Mouse (Mus musculus) heart, adult 18-20 months (tissue): ENCODE data around the gene Med19. TPM values are rescaled to one million over a fixed set of nuclear protein-coding genes. Genes with fewer than 3 reads are reported as not detected.
A peak's percentile ranks its signal among the peaks of the same experiment; 100 is the strongest.
"Not testable (repeated sequence)": the region's sequence is repeated elsewhere in the genome, so short reads cannot be mapped to it uniquely, and the experiment has no call there.

Source experiments
- DNase-seq, 2 experiments: peaks; one replicate each; pipeline ENCODE4 v3.0.0; 2021 to 2022; ENCODE audit warnings: mixed read lengths in 1 of 2
- total RNA-seq, 2 experiments: library from RNA; stranded (reverse); gene quantifications; 2 replicates each; pipeline ENCODE4 v1.2.3; 2021

The Med19 gene
- total RNA-seq, 2 experiments from 2014 or later = 14.7 to 15.2 TPM

GRCm38 (mm10) chr2:84717357-84717756 lies 39.2 kb downstream of the Med19 start:
- no peak for DNase-seq

DNA sequence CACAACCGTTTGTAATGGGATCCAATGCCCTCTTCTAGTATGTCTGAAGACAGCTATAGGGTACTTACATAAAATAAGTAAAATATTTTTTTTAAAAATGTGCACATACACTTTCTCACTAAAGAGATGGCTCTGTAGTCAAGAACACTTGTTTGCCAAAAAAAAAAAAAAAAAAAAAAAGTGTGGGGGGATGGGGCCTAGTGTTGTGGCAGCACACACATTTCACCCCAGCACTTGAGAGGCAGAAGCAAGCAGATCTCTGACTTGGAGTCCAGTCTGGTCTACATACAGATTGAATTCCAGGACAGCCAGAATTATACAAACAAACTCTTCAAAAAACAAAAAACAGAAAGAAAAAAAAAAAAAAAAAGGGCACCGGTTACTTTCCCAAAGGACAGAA lies 42.5 kb downstream of the Med19 start:
- DNase-seq = no peak

GRCm38 (mm10) chr2:84721182-84721581 lies 43.0 kb downstream of the Med19 start:
- no peak for DNase-seq

GRCm38 (mm10) chr2:84723856-84724255 lies 45.7 kb downstream of the Med19 start:
- no peak for DNase-seq

DNA sequence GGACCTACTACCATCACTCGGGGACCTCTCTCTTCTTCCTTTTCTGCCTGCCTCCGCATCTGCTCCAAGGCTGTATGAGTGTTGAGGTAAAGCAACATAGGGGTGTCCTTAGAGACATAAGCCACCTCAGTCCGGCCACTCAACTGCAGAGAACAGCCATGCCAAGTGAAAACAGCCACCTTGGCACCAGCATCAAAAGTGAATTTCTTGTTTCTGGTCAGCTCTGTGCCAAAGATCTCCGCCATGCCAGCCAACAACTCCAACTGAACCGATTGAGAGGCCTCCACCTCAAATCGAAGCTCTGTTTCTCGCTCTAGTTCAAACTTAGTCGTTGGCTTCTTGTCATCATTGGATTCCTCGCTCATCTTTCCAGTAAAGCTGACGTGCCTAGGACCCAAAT lies 47.6 kb downstream of the Med19 start:
- no peak for DNase-seq

DNA sequence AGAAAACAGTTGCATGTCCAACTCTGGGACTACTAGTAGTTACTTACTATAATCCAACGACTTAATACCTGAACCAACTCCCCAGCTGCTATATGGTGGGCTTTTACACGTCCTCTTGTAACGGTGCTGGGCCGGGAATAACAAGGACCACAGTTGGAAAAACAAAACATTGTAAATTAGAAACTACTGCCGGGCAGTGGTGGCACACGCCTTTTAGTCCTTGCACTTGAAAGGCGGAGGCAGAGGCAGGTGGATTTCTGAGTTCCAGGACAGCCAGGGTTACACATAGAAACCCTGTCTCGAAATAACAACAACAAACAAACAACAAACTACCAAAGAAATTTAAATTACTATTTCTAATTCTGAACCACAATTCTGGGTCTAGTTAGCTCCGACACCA lies 48.5 kb downstream of the Med19 start:
- no peak for DNase-seq

- DNase-seq = peak; percentile 98 to 99
Measured at GRCm38 (mm10) chr2:84727172-84727858, 49.1 kb downstream of the Med19 start, which contains the start of gene Clp1. Gene Clp1, minus strand, starts transcription at chr2:84727350.

- DNase-seq = not testable (repeated sequence)
Measured at GRCm38 (mm10) chr2:84728191-84728590, 50.0 kb downstream of the Med19 start.

- no peak for DNase-seq
Measured at GRCm38 (mm10) chr2:84731206-84731605, 53.0 kb downstream of the Med19 start.

GRCm38 (mm10) chr2:84732394-84732793 lies 54.2 kb downstream of the Med19 start:
- no peak for DNase-seq

DNA sequence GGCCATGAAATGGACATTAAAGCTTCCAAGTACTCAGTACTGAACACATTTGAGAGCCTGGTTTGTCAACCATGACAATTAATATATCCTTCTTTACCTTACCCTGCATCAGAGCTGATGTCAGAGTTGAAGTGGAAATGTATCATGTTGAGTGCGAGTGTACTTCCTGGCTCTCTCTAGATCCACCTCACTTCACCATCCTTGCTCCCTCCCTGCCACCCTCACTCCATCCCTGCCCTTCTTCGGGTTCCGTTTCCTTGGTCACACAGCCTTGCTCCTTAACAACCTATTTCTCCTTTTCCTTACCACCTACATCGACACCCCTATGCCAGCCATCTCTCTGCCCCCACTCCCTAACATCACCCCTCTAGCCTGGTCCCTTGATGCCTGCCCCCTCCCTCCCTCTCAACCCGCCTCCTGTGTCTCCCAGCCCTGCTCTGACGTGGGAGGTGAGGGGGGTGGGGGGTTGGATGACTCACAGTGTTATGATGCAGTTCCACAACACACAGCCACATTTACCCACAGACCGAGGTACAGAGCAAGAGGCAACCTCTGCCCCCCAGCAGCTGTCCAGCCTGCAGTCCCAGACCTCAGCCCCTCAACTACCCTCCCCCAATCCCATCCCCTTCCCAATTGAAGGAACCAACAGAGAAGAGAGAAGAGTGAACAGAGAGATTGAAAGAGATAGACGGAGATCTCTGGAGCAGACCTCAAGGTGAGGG lies 55.5 kb downstream of the Med19 start, which contains the start of gene Ypel4:
TSS of gene Ypel4 (plus strand) at position 480 of the 722 bp plus-strand sequence.
- DNase-seq = peak; percentile 37 to 58

DNA sequence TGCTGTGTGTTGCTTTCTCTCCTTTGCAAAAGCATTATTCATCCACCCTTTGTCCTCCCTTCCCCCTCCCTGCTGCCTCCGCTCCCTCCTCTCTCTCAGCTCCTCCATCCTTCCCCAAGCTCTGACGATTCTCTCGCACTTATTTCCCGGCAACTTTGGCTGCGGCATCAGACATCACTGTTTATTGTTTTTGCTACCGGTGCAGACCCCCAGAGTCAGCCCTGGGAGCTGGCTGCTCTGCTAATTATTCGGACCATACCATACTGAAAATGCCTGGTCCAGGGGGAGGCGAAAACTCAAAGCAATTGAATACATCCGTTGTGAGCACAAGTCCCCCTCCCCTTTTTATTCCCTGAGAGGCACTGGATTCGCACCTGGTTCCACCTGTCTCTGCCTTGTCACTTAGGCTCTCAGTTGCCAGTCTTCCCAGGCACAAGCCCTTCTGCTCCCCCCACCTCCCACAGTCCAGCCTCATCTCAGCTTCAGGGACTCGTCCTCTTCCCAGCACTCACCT lies 56.2 kb downstream of the Med19 start:
- DNase-seq = no peak

GRCm38 (mm10) chr2:84734919-84735318 lies 56.7 kb downstream of the Med19 start:
- no peak for DNase-seq

DNA sequence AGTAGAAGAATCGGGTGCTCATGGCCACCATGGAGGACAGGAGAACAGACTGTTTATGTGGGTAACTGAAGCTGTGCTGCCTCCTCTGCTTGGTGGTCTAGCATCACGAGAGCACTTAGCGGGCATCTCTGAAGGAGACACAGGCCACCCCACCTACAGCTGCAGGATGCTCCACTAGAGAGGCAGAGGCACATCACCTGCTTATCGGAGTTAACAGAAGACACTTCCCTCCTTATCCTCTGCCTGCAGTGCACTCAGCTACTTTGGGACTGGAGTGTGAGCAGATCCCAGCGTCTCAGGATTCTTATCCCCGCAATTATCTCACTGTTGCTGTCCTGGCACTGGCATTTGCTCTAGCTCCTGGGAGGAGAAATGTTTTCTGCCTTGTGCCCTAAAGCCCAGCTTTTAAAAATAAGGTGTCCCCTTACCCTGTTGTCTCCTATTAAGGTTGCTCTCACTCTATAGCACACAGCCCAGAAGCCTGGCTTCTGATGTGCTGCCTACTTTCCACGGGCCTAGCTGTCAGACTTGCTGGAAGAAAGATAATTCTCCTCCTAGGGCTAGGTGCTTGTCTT lies 57.2 kb downstream of the Med19 start:
- no peak for DNase-seq

DNA sequence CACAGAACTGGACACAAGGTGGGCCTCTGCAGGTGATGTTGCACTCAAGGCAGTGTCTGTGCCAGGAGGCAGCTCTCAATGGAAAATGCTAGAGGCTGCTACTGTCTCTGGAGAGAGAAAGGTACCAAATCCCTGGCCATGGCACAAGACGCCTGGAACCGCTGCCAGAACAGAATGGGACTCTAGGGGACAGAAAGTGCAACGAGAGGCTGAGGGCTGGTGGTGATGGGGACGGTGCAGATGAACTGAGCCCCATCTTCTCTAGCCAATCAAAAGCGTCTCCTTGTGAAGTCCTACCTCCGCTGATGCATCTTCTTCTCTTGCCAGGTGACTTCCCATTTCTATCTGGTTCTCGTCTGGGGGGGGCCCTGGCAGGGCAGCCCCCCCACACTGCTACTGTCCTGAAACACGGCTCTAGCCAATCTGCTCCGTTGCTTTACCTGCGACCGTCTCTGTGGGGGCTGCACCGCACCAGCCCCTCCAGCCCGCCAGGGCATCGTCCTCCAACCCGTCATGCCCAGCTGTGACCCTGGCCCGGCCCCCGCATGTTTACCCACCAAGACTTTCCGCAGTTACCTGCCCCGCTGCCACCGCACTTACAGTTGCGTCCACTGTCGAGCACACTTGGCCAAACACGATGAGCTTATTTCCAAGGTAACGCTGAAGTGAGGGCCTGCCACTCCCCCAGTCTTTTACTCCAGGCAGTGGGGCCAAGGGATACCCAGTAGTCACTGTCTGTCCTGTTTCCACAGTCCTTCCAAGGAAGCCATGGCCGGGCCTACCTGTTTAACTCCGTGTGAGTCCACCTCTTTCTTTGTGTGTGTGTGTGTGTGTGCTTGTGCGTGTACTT lies 58.3 kb downstream of the Med19 start:
- no peak for DNase-seq

DNA sequence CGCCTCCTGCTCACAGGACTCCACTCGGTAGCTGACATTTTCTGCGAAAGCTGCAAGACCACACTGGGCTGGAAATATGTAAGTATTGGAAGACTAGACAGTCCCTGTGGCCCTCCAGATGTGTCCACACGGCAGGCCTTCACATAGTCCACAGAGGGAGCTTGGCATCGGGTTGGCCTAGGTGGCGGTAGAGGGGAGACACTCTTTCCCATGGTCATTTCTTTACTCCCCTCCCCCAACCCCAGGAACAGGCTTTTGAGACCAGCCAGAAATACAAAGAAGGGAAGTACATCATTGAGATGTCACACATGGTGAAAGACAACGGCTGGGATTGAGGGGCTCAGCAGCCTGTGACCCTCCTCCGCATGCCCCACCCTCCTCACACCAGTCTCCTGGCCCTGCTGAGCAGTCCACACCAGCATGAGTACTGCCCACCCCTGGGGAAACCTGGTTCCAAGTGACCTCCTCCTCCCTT lies 59.3 kb downstream of the Med19 start:
- DNase-seq = no peak

Other genes starting within 250 kb of the Med19 start
- gene Tfpi, start 201.6 kb upstream of the Med19 start, total RNA-seq = 10 to 100 TPM; 48.7 to 70.1 TPM
- gene Ctnnd1, start 27.6 kb upstream of the Med19 start, total RNA-seq = 10 to 100 TPM; 53.6 to 63.9 TPM
- not detected for gene Btbd18, start 19.3 kb upstream of the Med19 start, total RNA-seq
- gene Selenoh, start 7.6 kb upstream of the Med19 start, total RNA-seq = 10 to 100 TPM; 22.7 to 29.2 TPM
- 10 to 100 TPM in 1 of 2 experiments, 1 to 10 TPM in 1; 5.4 to 10.0 TPM for gene Gm28635, start 361 bp upstream of the Med19 start, total RNA-seq
- 100 to 1,000 TPM; 114 to 150 TPM for gene Tmx2, start 738 bp downstream of the Med19 start, total RNA-seq
- 10 to 100 TPM; 63.2 to 64.3 TPM for gene Zdhhc5, start 36.8 kb downstream of the Med19 start, total RNA-seq
- gene Clp1, start 48.9 kb downstream of the Med19 start, total RNA-seq = 1 to 10 TPM; 4.3 to 4.4 TPM
- gene Ypel4, start 55.7 kb downstream of the Med19 start, total RNA-seq = under 1 TPM; 0.20 to 0.23 TPM
- gene Gm19426, start 65.3 kb downstream of the Med19 start, total RNA-seq = 1 to 10 TPM in 1 of 2 experiments, under 1 TPM in 1; 0.98 to 1.7 TPM
- gene Serping1, start 97.0 kb downstream of the Med19 start, total RNA-seq = 10 to 100 TPM; 64.0 to 71.6 TPM
- 10 to 100 TPM; 30.0 to 33.2 TPM for gene Ube2l6, start 120.4 kb downstream of the Med19 start, total RNA-seq
- not detected for gene Smtnl1, start 144.2 kb downstream of the Med19 start, total RNA-seq
- gene Timm10, start 148.6 kb downstream of the Med19 start, total RNA-seq = 100 to 1,000 TPM; 109 to 146 TPM
- gene Slc43a1, start 160.4 kb downstream of the Med19 start, total RNA-seq = 1 to 10 TPM; 2.6 to 3.3 TPM
- 1 to 10 TPM; 3.0 to 3.5 TPM for gene Rtn4rl2, start 208.3 kb downstream of the Med19 start, total RNA-seq